ENCODE assay signal across 8 mouse cellular contexts in the genomic region with DNA sequence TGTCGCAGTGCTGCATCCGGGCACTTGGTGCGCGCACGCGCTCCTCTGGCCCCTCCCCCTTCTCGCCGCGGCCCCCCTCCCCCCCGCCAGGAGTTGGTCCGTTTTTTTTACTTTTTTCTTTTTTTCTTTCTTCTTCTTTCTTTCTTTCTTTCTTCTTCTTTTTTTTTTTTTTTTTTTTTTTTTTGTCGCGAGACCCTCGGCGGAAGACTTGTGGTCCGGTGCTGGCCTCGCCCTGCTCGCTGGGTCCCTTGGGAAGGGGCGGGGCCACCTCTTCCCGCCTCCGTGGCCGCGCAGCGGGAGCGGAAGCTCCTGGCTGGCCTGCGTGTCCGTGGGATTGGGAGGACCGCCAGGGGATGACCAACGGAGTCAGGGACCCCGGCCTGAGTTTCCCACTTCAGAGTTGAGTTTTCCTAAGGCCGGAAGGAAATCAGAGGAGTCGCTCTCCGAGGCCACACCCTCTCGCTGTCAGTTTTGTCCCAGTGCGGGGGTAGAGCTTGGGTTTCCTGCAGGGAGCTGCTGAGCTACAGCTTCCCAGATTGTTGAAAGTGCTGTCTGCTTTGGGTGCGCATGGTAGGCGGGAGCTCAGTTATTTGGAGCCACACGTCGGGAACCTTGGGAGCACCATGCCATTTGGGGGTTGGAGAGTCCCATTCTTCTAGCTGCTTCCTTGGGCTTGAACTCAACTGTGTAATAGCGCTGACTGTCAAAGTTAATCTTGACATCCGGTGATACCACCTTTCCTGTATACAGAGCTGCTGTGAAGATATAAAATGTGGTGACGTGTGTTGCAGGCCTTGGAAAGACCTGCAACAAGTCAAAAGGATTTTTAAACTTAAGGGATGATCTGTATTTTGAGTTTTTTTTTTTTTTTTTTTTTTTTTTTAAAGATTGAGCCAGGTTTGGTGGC. TPM values are rescaled to one million over a fixed set of nuclear protein-coding genes. Genes with fewer than 3 reads are reported as not detected.
DNase-seq lines count a peak whose midpoint lies in the region; ATAC-seq and TF ChIP-seq lines count a peak whose summit lies in the region.

No protein-coding gene starts in this region.

- TF ChIP-seq RAD21 in CH12.LX (IDR thresholded peaks at IDR 0.05; ENCODE audit: low read depth, low read length), result no peak

- H3K9me3 ChIP-seq in CH12.LX (replicated peaks; ENCODE audit: low read length), result no peaks in the 10 kb centered on the region
- H3K9me3 ChIP-seq in forebrain, embryonic 10.5 days, result no peaks in the 10 kb centered on the region
- H3K9me3 ChIP-seq in heart, embryonic 14.5 days (ENCODE audit: control insufficient read depth, low read length), result no peaks in the 10 kb centered on the region
- no peaks in the 10 kb centered on the region for H3K9me3 ChIP-seq in liver, embryonic 14.5 days (ENCODE audit: control insufficient read depth, low read length)
- H3K9me3 ChIP-seq in neural tube, embryonic 11.5 days (ENCODE audit: control insufficient read depth, low read length), result no peaks in the 10 kb centered on the region

- TF ChIP-seq EP300 in CH12.LX (IDR thresholded peaks at IDR 0.05; ENCODE audit: low read length), result no peak
- no peak for TF ChIP-seq EP300 in liver, embryonic 14.5 days (IDR thresholded peaks at IDR 0.05; ENCODE audit: low read depth)

- in situ Hi-C loops in CH12.LX (cut with MboI; ENCODE audit: low pct_ligation_motif_present, low pct_unique_long_range_greater_than_20kb, low sequenced_read_pairs), result no loop called here

- DNase-seq in CH12.LX (ENCODE audit: extremely low read depth), result peak; percentile 68
- DNase-seq in c-Kit-positive CD71-negative TER-119-negative erythroid progenitor cells, embryonic 14.5 days (ENCODE audit: low read depth), result peak; percentile 39
- peak; percentile 85 for DNase-seq in forebrain, embryonic 10.5 days (ENCODE audit: extremely low spot score, low spot score)
- DNase-seq in kidney, postnatal 14 days, result peak; percentile 89
- peak; percentile 49 to 58 (median 52) for DNase-seq in liver, embryonic 14.5 days (ENCODE audit: low read depth in 3 of 3, low spot score in 3 of 3)
- DNase-seq in neural tube, embryonic 11.5 days (ENCODE audit: low spot score), result peak; percentile 86
- peak; percentile 64 for DNase-seq in telencephalon, adult 2 months (ENCODE audit: low read depth, low spot score)

- peaks cover 26 to 41% of the 10 kb centered on the region in 2 experiments for H3K36me3 ChIP-seq in CH12.LX (replicated peaks in 1 of 2; ENCODE audit: control insufficient read depth in 1 of 2, insufficient read depth in 1 of 2, low read length in 1 of 2)
- H3K36me3 ChIP-seq in forebrain, embryonic 10.5 days (replicated peaks), result peaks cover 43% of the 10 kb centered on the region
- H3K36me3 ChIP-seq in heart, embryonic 14.5 days (ENCODE audit: control insufficient read depth, insufficient read depth, low read length), result peaks cover 40% of the 10 kb centered on the region
- peaks cover 37% of the 10 kb centered on the region for H3K36me3 ChIP-seq in liver, embryonic 14.5 days (replicated peaks; ENCODE audit: control insufficient read depth, insufficient read depth, low read depth)
- H3K36me3 ChIP-seq in neural tube, embryonic 11.5 days (ENCODE audit: control insufficient read depth, insufficient read depth, low read length), result peaks cover 20% of the 10 kb centered on the region

- ATAC-seq in heart, embryonic 14.5 days (ENCODE audit: insufficient number of reproducible peaks, insufficient read depth, low FRiP score, low read depth), result peak; percentile 45; the same call in 1 of the 2 replicates
- peak; percentile 67 for ATAC-seq in liver, embryonic 14.5 days (ENCODE audit: insufficient read depth)
- ATAC-seq in neural tube, embryonic 11.5 days (ENCODE audit: insufficient read depth, low FRiP score, low TSS enrichment), result peak; percentile 49

- no peak for TF ChIP-seq POLR2A in CH12.LX (IDR thresholded peaks at IDR 0.05; ENCODE audit: low read depth, low read length)

- H3K27ac ChIP-seq in CH12.LX (ENCODE audit: insufficient read depth, low read depth), result peak overlapping the region; percentile 86
- peak overlapping the region; percentile 100 for H3K27ac ChIP-seq in forebrain, embryonic 10.5 days
- H3K27ac ChIP-seq in heart, embryonic 14.5 days (replicated peaks in 1 of 2; ENCODE audit: control insufficient read depth in 1 of 2, insufficient read depth in 1 of 2, low read depth in 2 of 2, low read length in 2 of 2), result peak overlapping the region; percentile 46 to 98
- peak overlapping the region; percentile 82 for H3K27ac ChIP-seq in liver, embryonic 14.5 days
- peak overlapping the region; percentile 89 for H3K27ac ChIP-seq in neural tube, embryonic 11.5 days (ENCODE audit: low read depth, low read length)

- TF ChIP-seq CTCF in CH12.LX (conservative IDR thresholded peaks at IDR 0.05 in 1 of 2, IDR thresholded peaks at IDR 0.05 in 1 of 2; ENCODE audit: low read depth in 2 of 2, low read length in 2 of 2), result no peak
- no peak for TF ChIP-seq CTCF in liver, embryonic 14.5 days (IDR thresholded peaks at IDR 0.05; ENCODE audit: low read depth)

- WGBS in forebrain, embryonic 10.5 days, result 2% methylated on average over 41 of the region's 42 CpGs
- under 1% methylated on average over 38 of the region's 42 CpGs for WGBS in heart, embryonic 14.5 days
- WGBS in liver, embryonic 14.5 days (ENCODE audit: insufficient replicate concordance), result under 1% methylated on average over 42 of the region's 42 CpGs
- under 1% methylated on average over 41 of the region's 42 CpGs for WGBS in neural tube, embryonic 11.5 days

- H3K9ac ChIP-seq in CH12.LX (ENCODE audit: insufficient read depth, low read depth), result peak overlapping the region; percentile 71
- H3K9ac ChIP-seq in heart, embryonic 14.5 days (ENCODE audit: low read length), result peak overlapping the region; percentile 99
- peak overlapping the region; percentile 84 for H3K9ac ChIP-seq in liver, embryonic 14.5 days (replicated peaks)
- peak overlapping the region; percentile 100 for H3K9ac ChIP-seq in neural tube, embryonic 11.5 days (ENCODE audit: low read length)

- H3K4me1 ChIP-seq in CH12.LX (ENCODE audit: control insufficient read depth in 1 of 2, insufficient read depth in 2 of 2), result peaks cover 0 to 25% of the 10 kb centered on the region in 2 experiments; a peak in 3 of 4 replicates
- peaks cover 27% of the 10 kb centered on the region for H3K4me1 ChIP-seq in forebrain, embryonic 10.5 days
- peaks cover 6 to 18% of the 10 kb centered on the region in 2 experiments for H3K4me1 ChIP-seq in heart, embryonic 14.5 days (ENCODE audit: control insufficient read depth in 2 of 2, insufficient read depth in 2 of 2, low read length in 2 of 2)
- H3K4me1 ChIP-seq in liver, embryonic 14.5 days (replicated peaks; ENCODE audit: control insufficient read depth in 2 of 2, insufficient read depth in 2 of 2, low read length in 1 of 2), result peaks cover 9 to 10% of the 10 kb centered on the region in 2 experiments
- peaks cover 9% of the 10 kb centered on the region; the same call in 1 of the 2 replicates for H3K4me1 ChIP-seq in neural tube, embryonic 11.5 days (ENCODE audit: control insufficient read depth, insufficient read depth, low read length)

- peaks cover 7% of the 10 kb centered on the region for H3K27me3 ChIP-seq in CH12.LX (replicated peaks)
- no peaks in the 10 kb centered on the region for H3K27me3 ChIP-seq in forebrain, embryonic 10.5 days (ENCODE audit: poor library complexity, severe bottlenecking)
- no peaks in the 10 kb centered on the region for H3K27me3 ChIP-seq in heart, embryonic 14.5 days (ENCODE audit: control insufficient read depth, insufficient read depth, low read length)
- H3K27me3 ChIP-seq in liver, embryonic 14.5 days (ENCODE audit: control insufficient read depth, insufficient read depth, low read length), result no peaks in the 10 kb centered on the region
- no peaks in the 10 kb centered on the region for H3K27me3 ChIP-seq in neural tube, embryonic 11.5 days (ENCODE audit: control insufficient read depth, insufficient read depth, low read length)

- H3K4me3 ChIP-seq in CH12.LX (replicated peaks in 1 of 3; ENCODE audit: low read depth in 2 of 3, low read length in 2 of 3, poor library complexity in 1 of 3), result peak overlapping the region; percentile 72 to 91 (median 74)
- peak overlapping the region; percentile 96 for H3K4me3 ChIP-seq in forebrain, embryonic 10.5 days
- H3K4me3 ChIP-seq in heart, embryonic 14.5 days (ENCODE audit: control insufficient read depth in 1 of 2, insufficient read depth in 1 of 2, low read depth in 1 of 2, low read length in 2 of 2), result peak overlapping the region; percentile 73 to 99
- H3K4me3 ChIP-seq in liver, embryonic 14.5 days (ENCODE audit: insufficient read depth in 1 of 2, low read depth in 2 of 2, low read length in 2 of 2), result peak overlapping the region; percentile 86 to 95
- H3K4me3 ChIP-seq in neural tube, embryonic 11.5 days (ENCODE audit: low read depth, low read length), result peak overlapping the region; percentile 88

- peak overlapping the region; percentile 96 for H3K4me2 ChIP-seq in CH12.LX (ENCODE audit: insufficient read depth, low read depth, poor library complexity, severe bottlenecking)
- peak overlapping the region; percentile 73 for H3K4me2 ChIP-seq in heart, embryonic 14.5 days (ENCODE audit: low read length)
- H3K4me2 ChIP-seq in liver, embryonic 14.5 days (ENCODE audit: low read depth), result peak overlapping the region; percentile 96
- H3K4me2 ChIP-seq in neural tube, embryonic 11.5 days (ENCODE audit: low read depth), result peak overlapping the region; percentile 95

- dilution Hi-C loops in CH12.LX (cut with MboI; ENCODE audit: extremely low pct_ligation_motif_present, extremely low pct_unique_long_range_greater_than_20kb, low sequenced_read_pairs), result no loop called here

- H3K79me2 ChIP-seq in CH12.LX (replicated peaks; ENCODE audit: control insufficient read depth, extremely low read depth, insufficient read depth, poor library complexity, severe bottlenecking), result peaks cover 47% of the 10 kb centered on the region

RNA-seq across cellular contexts. Expression of gene Fus, which starts 0.9 kb away (rescaled TPM):
- total RNA-seq in CH12.LX (2012; rRNA removed), result 57.7 and 61.8 TPM in 2 replicates
- 28.0 and 39.2 TPM in 2 replicates for total RNA-seq in CH12.LX (2014; rRNA removed)
- 832 and 848 TPM in 2 replicates for polyA plus RNA-seq in CH12.LX (2012; ENCODE audit: insufficient read length, low read depth)
- polyA plus RNA-seq in forebrain, embryonic 10.5 days (2016; fragmentation: Nextera tagmentation; extraction: Ambion mirVana), result 362 and 407 TPM in 2 replicates
- polyA plus RNA-seq in heart, embryonic 14.5 days (2014; fragmentation: Nextera tagmentation; extraction: Ambion mirVana), result 40.6 and 41.0 TPM in 2 replicates
- 169 and 278 TPM in 2 replicates for polyA plus RNA-seq in liver, embryonic 14.5 days (2012; rRNA removed)
- polyA plus RNA-seq in liver, embryonic 14.5 days (2014; fragmentation: Nextera tagmentation; extraction: Ambion mirVana), result 15.8 and 17.1 TPM in 2 replicates
- 48.1 and 51.6 TPM in 2 replicates for polyA plus RNA-seq in neural tube, embryonic 11.5 days (2014; fragmentation: Nextera tagmentation; extraction: Ambion mirVana)

RNA-seq across cellular contexts. Expression of gene Prss36, which starts 21.6 kb away (rescaled TPM):
- total RNA-seq in CH12.LX (2012; rRNA removed) (5.2 and 7.7 TPM in 2 replicates), CH12.LX (2014; rRNA removed) (6.6 and 8.3 TPM in 2 replicates)
- 6.1 and 7.8 TPM in 2 replicates for polyA plus RNA-seq in CH12.LX (2012; ENCODE audit: insufficient read length, low read depth)
- 11.5 and 12.5 TPM in 2 replicates for polyA plus RNA-seq in forebrain, embryonic 10.5 days (2016; fragmentation: Nextera tagmentation; extraction: Ambion mirVana)
- 9.2 and 10.1 TPM in 2 replicates for polyA plus RNA-seq in heart, embryonic 14.5 days (2014; fragmentation: Nextera tagmentation; extraction: Ambion mirVana)
- polyA plus RNA-seq in liver, embryonic 14.5 days (2012; rRNA removed), result 2.0 and 2.3 TPM in 2 replicates
- polyA plus RNA-seq in liver, embryonic 14.5 days (2014; fragmentation: Nextera tagmentation; extraction: Ambion mirVana), result 3.0 TPM in 2 replicates
- 11.6 and 11.7 TPM in 2 replicates for polyA plus RNA-seq in neural tube, embryonic 11.5 days (2014; fragmentation: Nextera tagmentation; extraction: Ambion mirVana)

RNA-seq across cellular contexts. Expression of gene Pycard, which starts 25.5 kb away (rescaled TPM):
- 51.1 and 52.5 TPM in 2 replicates for total RNA-seq in CH12.LX (2012; rRNA removed)
- total RNA-seq in CH12.LX (2014; rRNA removed), result 5.1 and 5.3 TPM in 2 replicates
- 8.1 and 10.3 TPM in 2 replicates for polyA plus RNA-seq in CH12.LX (2012; ENCODE audit: insufficient read length, low read depth)
- 6.3 and 6.6 TPM in 2 replicates for polyA plus RNA-seq in forebrain, embryonic 10.5 days (2016; fragmentation: Nextera tagmentation; extraction: Ambion mirVana)
- 58.6 and 59.9 TPM in 2 replicates for polyA plus RNA-seq in heart, embryonic 14.5 days (2014; fragmentation: Nextera tagmentation; extraction: Ambion mirVana)
- polyA plus RNA-seq in liver, embryonic 14.5 days (2012; rRNA removed), result 13.8 and 20.2 TPM in 2 replicates
- polyA plus RNA-seq in liver, embryonic 14.5 days (2014; fragmentation: Nextera tagmentation; extraction: Ambion mirVana), result 37.1 and 39.3 TPM in 2 replicates
- polyA plus RNA-seq in neural tube, embryonic 11.5 days (2014; fragmentation: Nextera tagmentation; extraction: Ambion mirVana), result 6.3 and 8.6 TPM in 2 replicates

RNA-seq across cellular contexts. Expression of gene Trim72, which starts 35.6 kb away (rescaled TPM):
- total RNA-seq in CH12.LX (2012; rRNA removed) (0.13 TPM in 1 of 2 replicates, not detected in the other), CH12.LX (2014; rRNA removed) (not detected in 2 replicates)
- polyA plus RNA-seq in CH12.LX (2012; ENCODE audit: insufficient read length, low read depth), result not detected in 2 replicates
- not detected in 2 replicates for polyA plus RNA-seq in forebrain, embryonic 10.5 days (2016; fragmentation: Nextera tagmentation; extraction: Ambion mirVana)
- 0.38 and 0.54 TPM in 2 replicates for polyA plus RNA-seq in heart, embryonic 14.5 days (2014; fragmentation: Nextera tagmentation; extraction: Ambion mirVana)
- polyA plus RNA-seq in liver, embryonic 14.5 days (2012; rRNA removed), result 0.03 and 0.04 TPM in 2 replicates
- polyA plus RNA-seq in liver, embryonic 14.5 days (2014; fragmentation: Nextera tagmentation; extraction: Ambion mirVana), result not detected in 2 replicates
- not detected in 2 replicates for polyA plus RNA-seq in neural tube, embryonic 11.5 days (2014; fragmentation: Nextera tagmentation; extraction: Ambion mirVana)

RNA-seq across cellular contexts. Expression of gene Prss8, which starts 38.3 kb away (rescaled TPM):
- total RNA-seq in CH12.LX (2012; rRNA removed), result 0.08 TPM in 1 of 2 replicates, not detected in the other
- not detected in 2 replicates for total RNA-seq in CH12.LX (2014; rRNA removed)
- not detected in 2 replicates for polyA plus RNA-seq in CH12.LX (2012; ENCODE audit: insufficient read length, low read depth)
- polyA plus RNA-seq in forebrain, embryonic 10.5 days (2016; fragmentation: Nextera tagmentation; extraction: Ambion mirVana), result 5.0 and 5.9 TPM in 2 replicates
- polyA plus RNA-seq in heart, embryonic 14.5 days (2014; fragmentation: Nextera tagmentation; extraction: Ambion mirVana), result 0.23 and 0.62 TPM in 2 replicates
- polyA plus RNA-seq in liver, embryonic 14.5 days (2012; rRNA removed), result 8.3 and 12.6 TPM in 2 replicates
- polyA plus RNA-seq in liver, embryonic 14.5 days (2014; fragmentation: Nextera tagmentation; extraction: Ambion mirVana), result 9.8 and 10.3 TPM in 2 replicates
- polyA plus RNA-seq in neural tube, embryonic 11.5 days (2014; fragmentation: Nextera tagmentation; extraction: Ambion mirVana), result 1.6 and 2.0 TPM in 2 replicates

Comparison
In these comparisons a context has a peak if more than half of its experiments do, and no peak if none do; other contexts are left out.
1. Peak in every context shown above with its lines: DNase-seq, ATAC-seq, H3K4me3 ChIP-seq and H3K27ac ChIP-seq.
2. DNase-seq: peak in every context shown above with its lines; median percentile 89 in kidney, postnatal 14 days; 86 in neural tube, embryonic 11.5 days; 85 in forebrain, embryonic 10.5 days; 68 in CH12.LX; 64 in telencephalon, adult 2 months; 52 in liver, embryonic 14.5 days; 39 in c-Kit-positive CD71-negative TER-119-negative erythroid progenitor cells, embryonic 14.5 days.